Mouse (Mus musculus) embryo, embryonic 11.5 days (tissue): ENCODE measurements around the gene Cep250.
"Not testable (repeated sequence)": the region's sequence is repeated elsewhere in the genome, so short reads cannot be mapped to it uniquely, and the experiment has no call there.

Source experiments
- DNase-seq: peaks from one replicate; pipeline ENCODE4 v3.0.0-alpha.2; 2012; ENCODE audit warnings: low read depth, low spot score

Gene Cep250

DNA sequence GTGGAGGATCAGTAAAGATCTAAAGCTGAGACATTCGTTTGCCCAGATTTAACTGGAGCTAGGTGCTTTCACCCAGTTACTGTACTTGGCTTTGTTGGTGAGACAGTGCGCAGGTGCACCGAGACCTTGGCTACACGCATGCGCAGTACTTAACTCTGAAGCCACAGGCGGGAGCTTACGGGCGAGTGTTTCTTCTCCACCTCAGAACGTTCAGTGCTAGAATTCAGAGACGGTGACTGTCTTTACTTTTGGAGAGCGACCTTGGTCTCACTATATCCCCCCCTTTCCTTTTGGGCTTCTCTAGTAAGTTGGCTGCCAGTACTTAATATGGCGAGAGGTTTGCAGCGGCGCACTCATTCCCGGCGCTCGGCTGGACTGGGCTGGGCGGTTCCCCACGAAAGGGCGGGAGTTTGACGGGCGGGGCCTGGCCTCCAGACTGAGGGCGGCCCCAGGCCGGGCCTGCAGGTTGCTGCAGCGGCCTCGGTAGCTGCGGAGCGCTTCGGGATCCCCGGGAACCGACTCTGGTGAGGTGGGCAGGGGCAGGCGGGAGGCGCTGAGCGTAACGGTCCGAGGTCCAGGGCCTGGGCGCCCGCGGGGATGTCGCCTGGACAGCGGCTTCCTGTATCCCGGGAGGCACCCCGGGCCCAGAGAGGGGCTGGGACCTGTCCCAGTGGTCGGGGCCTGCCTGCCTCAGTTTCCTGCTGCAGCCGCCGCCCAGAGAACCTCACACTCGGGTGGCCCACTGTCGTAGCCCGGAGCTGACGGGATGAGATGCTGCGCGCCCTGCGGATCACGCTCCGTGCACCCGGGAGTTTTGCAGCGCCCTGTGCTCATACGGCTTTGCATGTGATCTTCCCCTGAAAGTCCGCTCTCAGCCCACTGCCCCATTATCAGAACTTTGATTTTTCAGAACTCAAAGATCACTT is at the start of gene Cep250:
TSS of gene Cep250 (plus strand) at position 325 of the 926 bp plus-strand sequence.
- peak; percentile 85 for DNase-seq

DNA sequence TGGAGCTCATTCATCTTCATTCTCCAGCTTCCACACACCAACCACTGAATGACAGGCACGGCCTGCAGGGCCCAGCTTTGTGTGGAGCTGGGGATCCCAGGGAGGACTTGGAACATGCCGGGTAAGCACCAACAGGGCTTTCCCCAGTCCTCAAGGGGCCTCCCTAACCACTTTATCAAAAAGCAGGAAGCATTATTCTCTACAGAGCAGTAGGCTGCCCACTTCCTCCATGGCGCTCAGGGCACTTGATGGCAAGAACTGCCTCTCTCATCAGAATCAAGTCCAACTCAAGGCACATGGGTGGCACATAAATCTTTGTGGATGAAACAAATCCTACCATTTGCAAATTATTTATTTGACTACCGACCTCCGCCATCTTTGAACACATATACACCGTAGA is 41.6 kb upstream of the Cep250 start:
- DNase-seq: no peak

DNA sequence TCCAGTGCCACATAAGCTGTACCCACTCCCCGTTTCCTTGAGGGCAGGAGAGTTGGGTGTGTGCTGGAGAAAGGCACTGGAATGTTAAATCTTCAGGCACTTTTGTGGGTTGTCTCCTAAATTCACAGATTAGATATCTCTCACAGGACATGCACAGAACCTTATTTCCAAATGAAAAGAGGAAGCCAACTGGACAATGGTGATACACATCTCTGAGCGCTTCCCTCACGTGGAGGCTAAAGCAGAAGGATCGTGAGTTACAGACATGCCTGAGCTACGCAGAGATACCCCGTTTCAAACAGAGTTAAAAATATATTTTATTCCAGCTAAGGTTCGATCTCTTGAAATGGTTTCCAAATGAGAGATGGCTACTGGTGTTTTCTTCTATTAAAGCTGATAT is 33.1 kb upstream of the Cep250 start:
- no peak for DNase-seq

DNA sequence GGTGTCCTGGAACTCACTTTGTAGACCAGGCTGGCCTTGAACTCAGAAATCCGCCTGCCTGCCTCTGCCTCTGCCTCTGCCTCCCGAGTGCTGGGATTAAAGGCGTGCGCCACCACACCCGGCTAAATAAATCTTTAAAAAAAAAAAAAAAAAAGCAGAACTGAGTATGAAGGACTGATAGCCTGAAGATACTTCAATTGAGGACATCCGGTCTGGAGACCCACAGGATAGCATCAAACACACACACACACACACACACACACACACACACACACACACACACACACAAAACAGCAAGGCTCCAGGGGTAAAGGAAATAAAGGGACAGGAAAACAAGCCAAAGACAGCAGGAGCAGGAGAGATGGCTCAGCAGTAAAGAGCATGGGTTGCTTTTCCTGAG is 31.0 kb upstream of the Cep250 start:
- not testable (repeated sequence) for DNase-seq

DNA sequence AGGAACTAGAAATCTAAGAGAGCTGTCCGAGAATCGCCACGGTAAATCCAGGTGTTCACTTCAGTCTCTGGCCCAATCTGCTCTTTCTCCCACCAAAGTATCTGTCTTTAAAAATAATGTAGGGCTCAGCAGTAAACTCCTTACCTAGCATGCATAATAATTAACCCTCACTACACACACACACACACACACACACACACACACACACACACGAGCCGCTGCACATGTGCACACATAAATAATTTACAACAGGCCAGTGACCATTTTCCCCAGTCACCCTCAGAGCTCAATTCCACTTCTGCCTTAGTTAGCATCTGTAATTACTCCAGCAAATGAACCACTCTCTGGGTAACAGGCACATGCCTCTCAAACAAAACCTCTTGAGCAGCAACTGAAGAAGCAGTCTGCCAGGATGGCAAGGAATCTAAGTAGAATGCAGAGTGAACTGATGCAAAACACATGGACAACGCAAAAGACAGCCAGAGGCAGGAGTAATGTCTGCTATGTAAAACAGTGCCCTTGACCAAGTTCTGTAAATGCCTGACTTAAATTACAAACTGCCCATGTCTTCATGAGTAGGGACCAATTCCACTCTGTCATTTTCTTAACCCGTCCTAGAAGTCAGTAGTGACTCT is 27.4 kb upstream of the Cep250 start:
- DNase-seq: no peak

DNA sequence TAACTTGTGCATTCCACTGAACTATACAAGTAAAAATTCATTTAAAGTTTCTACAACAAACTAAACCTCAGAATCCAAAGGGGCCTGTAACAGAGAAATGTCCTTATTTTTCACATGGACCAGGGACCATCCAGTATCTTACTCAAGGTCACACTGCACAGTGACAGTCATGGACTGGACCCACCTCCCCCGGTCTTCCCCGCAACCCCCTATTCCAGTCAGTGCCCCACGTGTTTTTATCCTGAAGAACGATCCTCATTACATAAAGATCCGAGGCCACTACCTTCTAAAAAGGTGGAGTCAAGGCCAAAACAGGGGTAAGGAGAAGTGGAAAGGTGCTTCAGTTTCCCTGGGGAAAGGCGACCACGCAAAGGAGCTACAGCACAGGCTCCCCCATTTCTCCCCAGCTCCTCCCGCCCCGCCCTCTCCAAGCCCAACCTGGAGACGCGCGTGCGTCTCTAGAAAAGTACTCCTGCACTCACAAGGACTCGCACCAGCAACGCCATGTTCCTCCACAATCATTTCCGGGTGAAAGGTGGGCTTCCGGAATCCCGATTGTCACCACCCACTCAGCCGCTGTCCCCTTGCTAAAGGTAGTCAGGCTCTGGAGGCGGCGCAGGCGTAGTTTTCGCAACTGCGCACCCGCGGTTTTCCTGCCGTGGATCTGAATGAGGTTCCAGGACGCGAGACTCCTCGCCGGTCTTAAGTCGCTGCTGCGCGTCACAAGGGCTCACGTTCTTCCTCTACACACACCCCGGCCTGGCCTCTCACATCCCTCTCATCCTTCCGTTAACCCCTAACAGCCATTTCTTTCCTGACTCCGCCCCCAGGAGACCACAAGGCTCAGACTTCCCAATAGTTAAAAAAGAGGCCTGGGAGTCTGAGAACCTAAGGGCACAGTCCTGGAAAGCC is 26.5 kb upstream of the Cep250 start, which contains the start of gene Uqcc1:
TSS of gene Uqcc1 (minus strand) at position 780 of the 912 bp plus-strand sequence.
- DNase-seq: peak; percentile 83

DNA sequence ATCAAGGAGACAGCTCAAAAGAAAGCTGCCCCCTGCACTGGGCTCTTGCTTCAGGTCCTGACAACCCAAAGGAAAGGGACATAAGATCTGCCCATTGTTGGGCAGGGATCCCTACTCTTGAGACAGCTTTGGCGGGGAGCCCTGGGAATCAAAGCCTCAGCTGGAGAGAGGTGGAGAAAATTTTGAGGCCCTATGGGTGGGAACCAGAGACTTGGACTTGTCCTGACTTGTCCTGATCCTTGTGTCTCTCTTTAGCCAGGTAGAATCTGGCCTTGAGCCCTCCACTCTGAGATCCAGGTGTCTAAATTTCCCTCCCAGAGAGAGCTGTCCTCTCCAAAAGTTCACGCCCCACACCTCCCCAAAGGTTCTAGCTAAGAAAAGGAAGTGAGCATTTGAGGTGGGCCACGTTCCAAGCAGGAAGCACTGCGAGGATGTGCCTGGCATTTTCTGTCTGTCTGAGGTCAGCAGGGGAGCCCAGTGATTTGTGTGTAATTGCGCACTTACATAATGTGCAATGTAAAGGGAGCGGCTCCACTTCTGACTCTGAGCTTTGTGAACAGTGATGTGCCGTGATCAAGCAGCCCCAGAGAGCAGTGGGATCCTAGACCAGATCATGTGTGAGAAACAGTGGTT is 16.2 kb upstream of the Cep250 start:
- DNase-seq: no peak

DNA sequence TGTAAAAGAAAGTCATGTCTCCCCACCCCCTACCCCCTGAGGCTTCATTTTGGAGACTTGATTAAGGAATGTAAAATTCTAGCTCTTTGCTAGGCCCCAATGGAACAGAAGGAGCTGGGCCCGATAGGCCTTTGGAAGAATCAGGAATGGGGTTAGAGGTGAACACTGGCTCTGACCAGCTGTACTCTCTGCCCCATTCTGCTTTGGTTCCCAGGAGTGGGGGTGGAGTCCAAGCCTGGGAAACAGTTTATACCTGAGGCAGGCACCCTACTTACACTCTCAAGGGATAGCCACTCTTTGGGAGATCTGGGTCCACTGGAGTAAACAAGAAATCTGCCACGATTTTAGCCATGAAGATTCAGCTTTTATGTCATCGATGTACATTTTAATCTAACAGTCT is 15.6 kb upstream of the Cep250 start, which contains the start of gene Gm15557:
TSS of gene Gm15557 (plus strand) at position 48 of the 400 bp plus-strand sequence.
- no peak for DNase-seq

DNA sequence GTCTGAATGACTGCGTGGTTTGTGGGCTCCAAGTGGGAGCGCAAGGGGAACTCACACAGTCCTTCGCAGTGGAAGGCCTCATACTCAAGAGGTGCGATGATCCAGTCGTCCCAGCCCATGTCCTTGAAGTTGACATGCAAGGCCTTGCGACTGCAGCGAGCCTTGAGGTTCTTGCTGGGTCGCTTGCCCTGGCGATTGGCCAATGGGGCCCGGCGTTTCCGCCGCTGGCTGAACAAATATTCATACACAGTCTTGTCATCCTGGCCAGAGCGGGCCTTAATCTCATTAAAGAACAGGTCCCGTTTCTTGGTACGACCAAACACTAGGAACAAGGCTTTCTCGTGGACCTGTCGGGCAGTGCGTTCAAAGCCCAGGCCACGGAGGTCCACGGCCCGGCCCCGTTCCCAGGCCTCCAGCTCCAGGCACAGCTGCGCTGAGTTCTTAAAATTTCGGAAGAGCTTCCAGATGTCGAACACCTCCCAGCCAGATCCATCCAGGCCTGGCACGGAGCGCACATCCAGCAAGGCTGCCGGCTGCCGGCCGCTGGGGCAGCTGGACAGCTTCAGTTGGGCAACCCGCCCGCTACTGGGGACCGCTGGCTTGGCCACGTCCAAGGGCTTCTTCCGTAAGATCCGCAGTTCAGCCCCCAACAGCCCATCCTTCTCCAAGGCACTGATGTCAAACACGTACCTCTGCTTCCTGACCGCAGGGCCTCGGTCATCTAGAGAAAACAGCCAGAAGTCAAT is 14.4 kb upstream of the Cep250 start:
- DNase-seq: no peak

DNA sequence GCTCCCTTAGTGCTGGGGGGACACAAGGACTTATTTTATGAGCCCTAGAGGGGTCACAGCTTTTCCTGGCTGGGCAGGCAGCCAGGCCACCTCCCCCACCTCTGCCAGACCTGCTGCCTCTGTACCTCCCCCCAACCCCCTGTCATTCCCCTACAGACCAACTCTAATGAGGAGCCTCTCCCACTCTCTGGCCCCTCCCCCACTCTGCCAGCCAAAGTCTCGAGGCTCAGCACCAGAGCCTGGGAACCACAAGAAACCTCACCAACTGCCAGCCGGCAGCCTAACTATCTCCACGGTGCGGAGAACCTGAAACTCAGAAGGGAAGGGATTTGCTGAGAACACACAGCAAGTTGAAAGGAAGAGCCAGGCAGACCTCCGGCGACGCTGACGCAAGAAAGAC is 12.8 kb upstream of the Cep250 start:
- DNase-seq: no peak

DNA sequence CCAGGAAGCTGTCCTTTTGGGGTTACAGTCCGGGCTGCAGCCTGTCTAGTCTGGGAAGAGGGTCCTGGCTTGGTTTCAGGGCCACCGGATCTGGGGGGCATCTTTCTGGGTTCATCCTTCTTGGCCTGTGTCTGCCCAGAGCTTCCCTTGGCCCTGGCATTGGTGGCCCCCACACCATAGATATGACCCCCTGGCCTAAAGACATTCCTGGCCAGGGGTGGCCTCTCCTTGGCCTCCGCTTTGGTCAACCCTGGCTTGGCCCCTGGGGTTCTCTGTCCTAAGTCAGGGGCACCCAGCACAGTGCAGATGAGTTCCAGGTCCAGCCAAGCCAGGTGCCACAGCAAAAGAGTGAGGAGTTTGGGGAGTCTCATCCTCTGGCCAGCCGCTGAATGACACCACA is 11.6 kb upstream of the Cep250 start:
- DNase-seq: no peak

DNA sequence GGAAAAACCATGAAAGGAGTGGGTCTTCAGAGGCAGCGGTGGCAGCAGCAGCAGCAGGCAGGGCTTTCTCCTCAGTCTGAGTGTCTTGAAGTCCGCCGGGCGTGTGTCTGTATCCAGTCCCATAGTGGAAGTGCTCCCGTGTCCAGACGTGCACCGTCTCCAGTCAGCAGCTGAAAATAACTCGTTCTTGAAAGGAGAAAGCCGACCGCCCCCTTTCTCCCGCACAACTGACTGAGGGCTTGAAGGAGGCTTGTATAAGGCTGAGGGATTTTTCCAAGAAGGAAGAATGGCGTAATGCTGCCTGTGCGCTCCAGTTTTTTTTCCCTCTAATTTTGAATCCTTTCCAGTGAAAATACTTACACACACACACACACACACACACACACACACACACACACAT is 11.1 kb upstream of the Cep250 start, which contains the start of gene Gdf5:
TSS of gene Gdf5 (minus strand) at position 244 of the 400 bp plus-strand sequence.
- DNase-seq: no peak

DNA sequence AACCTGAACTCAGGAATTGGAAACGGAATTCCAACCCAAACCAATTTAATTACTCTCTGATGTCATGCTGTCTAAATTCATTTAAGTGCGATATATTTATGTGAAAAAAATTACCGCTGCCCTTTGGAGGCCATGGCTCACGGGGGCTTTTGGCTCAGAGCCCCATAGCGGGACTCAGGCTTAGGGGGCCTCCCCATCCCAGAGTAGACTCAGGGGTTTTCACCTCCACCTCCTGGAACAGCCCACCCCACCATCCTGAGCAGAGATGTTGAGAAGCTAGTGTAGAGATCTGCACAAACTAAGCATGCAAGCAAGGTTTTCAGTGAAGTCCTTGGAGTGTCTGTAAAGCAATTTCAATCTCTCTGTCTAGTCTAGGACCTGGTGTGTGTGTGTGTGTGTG is 10.7 kb upstream of the Cep250 start:
- DNase-seq: no peak

DNA sequence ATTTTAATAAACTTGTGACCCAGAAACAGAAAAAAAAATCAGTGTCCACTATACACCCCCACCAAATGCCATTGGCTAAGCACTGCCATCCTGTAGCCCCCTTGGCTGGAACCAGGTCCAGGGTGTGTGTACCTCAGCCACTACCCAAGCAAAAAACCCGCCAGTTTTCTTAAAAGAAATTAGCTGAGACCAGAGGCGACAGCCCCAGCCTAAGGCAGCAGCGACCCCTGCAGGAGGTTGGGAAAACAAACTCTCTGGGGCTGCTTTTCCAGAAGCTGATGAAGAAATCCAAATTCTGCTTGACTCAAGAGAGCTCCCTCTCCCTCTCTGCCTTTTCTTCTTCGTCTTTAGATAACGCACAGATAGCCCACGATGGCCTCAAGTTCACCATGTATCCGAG is 10.2 kb upstream of the Cep250 start:
- DNase-seq: peak; percentile 63

DNA sequence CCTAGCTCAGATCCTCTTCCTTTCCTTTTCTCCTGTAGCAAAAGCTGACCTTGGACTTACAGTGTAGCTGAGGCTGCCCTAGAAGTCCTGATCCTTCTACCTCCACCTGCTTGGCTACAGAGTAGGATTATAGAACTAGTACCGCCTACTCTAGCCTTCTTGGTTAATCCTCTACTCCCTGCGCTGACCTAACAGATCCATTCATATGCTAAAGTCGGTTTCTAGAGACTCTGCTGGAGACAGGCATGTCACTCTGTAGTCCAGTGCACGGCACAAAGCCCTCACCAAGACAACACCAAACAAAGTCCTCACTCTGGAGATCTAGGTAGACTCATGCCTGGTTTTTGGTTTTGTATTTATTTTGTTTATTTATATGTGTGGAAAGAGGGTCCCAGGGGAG is 9.8 kb upstream of the Cep250 start:
- DNase-seq: no peak

DNA sequence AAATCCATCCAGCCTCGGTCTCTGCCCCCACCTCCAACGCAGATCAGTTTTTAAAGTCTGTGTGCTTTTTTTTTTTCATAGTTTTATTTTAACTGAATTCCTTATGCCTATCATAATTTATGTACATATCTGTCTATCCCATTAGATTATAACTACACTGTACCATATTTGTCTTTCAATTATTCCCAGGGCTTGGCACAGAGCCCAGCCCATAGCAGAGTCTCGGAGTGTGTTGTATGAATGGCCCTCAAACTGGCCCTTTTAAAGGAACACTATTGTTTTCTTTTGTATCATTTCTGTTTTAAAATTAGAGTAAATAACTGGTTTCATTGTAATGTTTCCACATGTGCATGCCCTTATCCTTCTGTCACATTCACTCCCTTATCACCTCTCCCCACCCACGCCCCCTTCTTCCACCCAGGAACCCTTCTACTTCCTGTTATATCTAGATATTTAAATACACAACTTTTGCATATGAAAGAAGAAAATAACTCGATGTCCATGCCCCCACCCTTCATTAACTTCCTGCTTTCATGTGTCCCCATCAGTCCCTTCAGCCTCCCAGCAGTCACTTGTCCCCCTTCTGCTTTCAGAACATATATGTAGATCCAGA is 8.8 kb upstream of the Cep250 start:
- no peak for DNase-seq

DNA sequence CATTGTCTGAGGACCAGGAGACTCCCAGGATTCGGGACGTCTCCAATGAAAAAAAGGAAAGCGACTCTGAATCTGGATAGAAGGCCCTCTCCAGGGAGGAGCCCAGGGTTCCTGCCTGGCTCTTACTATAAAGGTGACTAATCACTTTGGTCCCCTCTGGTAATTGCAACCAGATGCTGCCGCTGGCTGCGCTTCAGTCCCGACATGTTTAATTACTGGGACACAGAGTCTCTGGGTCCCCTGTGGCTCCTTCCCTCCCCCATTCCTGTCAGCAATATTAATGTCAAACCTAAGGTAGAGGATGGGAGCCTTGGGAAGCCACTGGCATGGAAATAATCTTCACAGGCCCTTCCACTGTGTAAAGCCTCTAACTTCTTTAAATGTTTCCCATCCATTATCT is 6.9 kb upstream of the Cep250 start:
- peak; percentile 46 for DNase-seq

DNA sequence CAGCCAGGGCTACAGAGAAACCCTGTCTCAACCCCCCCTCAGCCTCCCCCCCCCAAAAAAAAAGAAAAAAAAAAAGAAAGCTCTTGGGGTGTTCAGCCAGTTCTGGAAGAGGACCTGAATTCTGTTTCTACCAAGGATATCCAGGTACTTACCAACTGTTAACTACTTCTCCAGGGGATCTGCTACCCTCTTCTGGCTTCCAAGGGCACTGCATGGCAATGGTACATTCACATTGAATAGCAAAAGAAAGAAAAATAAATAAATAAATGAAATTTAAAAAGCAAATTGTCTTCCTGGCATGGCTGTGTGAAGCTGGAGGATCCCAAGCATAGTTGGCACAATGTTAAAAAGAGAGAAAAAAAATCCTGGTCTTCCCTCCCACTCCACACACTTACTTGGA is 4.3 kb upstream of the Cep250 start:
- DNase-seq: no peak

DNA sequence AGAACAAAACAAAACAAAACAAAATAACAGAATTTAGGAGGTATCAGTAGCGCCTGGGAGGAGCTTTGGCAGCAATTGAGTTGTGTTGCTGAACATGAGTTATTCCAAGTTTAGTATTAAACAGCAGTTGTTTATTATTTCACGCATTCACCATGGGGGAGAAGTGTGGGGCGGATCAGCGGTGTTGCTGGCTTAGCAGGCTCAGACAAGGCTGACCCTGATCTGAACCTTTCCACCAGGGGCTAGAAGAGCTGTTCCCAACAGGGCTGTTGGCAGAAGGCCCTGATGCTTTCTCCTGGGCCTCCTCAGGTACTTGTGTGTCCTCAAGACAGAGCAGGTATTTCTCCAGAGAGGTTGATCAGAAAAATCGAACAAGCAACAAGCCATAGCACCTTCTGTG is 3.7 kb downstream of the Cep250 start:
- no peak for DNase-seq

DNA sequence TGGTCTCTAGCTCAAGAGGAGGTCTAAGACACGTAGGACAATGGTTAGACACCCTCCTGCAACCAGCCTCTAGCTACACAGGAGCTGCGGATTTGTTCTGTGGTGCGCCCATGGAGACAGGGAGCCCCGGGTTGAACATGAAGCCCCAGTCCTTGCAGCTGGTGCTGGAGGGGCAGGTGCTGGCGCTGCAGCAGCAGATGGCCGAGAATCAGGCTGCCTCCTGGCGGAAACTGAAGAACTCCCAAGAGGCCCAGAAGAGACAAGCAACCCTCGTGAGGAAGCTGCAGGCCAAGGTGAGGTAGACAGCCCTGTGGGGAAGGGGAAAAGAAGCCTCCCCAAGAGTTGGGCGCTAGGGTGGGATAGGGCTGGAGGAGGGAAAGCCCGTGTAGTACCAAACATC is 5.6 kb downstream of the Cep250 start:
- DNase-seq: no peak
